Mouse (Mus musculus) midbrain, embryonic 10.5 days (tissue): ENCODE data around the gene Olfr153. TPM values are rescaled to one million over a fixed set of nuclear protein-coding genes. Genes with fewer than 3 reads are reported as not detected.
"Not testable (repeated sequence)": the region's sequence is repeated elsewhere in the genome, so short reads cannot be mapped to it uniquely, and the experiment has no call there.

ENCODE experiments used
- DNase-seq: peaks from one replicate; pipeline ENCODE4 v3.0.0-alpha.2; 2017; ENCODE audit warnings: low spot score
- H3K27ac ChIP-seq: fragments of 300-500 bp; sonication (generic); replicated peaks from 2 replicates; pipeline ENCODE4 v1.5.1; 2016; ENCODE audit warnings: mild to moderate bottlenecking
- H3K27me3 ChIP-seq: fragments of 300-500 bp; sonication (generic); 2 replicates; pipeline ENCODE4 v1.6.1; 2016; ENCODE audit warnings: low read depth, mild to moderate bottlenecking; ENCODE audit not compliant: poor library complexity, severe bottlenecking
- H3K36me3 ChIP-seq: fragments of 300-500 bp; sonication (generic); 2 replicates; pipeline ENCODE4 v1.6.1; 2016; ENCODE audit warnings: mild to moderate bottlenecking, moderate library complexity
- H3K4me1 ChIP-seq: fragments of 300-500 bp; sonication (generic); 2 replicates; pipeline ENCODE4 v1.6.1; 2016
- H3K4me3 ChIP-seq: fragments of 300-500 bp; sonication (generic); 2 replicates; pipeline ENCODE4 v1.5.1; 2016; ENCODE audit warnings: mild to moderate bottlenecking, moderate library complexity
- H3K9me3 ChIP-seq: fragments of 300-500 bp; sonication (generic); replicated peaks from 2 replicates; pipeline ENCODE4 v1.6.1; 2016; ENCODE audit warnings: mild to moderate bottlenecking
- WGBS: fragments of 180-500 bp; shearing (Covaris S2); methylation state at CpG from one replicate; pipeline ENCODE4 v1.1.7; 2016; 5-methylcytosine and 5-hydroxymethylcytosine counted together
- polyA plus RNA-seq: library from polyadenylated mRNA; unstranded; fragments of >200 nt; fragmentation: Nextera tagmentation; extraction: Ambion mirVana; gene quantifications from 2 replicates; pipeline ENCODE4 v1.2.1, GENCODE M21; 2016

The Olfr153 gene
- not detected in 2 replicates for polyA plus RNA-seq

DNA sequence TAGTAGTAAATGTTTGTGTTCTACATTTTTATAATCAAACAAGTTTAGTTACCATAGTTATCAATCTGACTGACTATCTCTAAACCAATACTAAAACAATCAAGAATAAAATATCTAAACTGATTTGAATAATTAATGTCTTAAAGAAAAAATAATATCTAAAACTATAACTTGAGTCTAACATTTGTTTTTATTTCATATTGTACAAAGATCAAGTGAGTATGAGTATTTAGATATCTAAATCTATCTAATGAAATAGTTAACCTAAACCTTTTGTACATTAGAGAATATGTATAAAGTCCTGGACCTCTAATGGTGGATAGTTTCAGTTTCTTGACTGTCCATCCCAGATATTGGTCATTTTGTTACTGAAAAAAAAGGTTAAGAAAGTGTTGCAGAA lies at the start of gene Olfr153:
Olfr153 (plus strand) TSS at position 301 of the 400 bp plus-strand sequence.
- Histone ChIP-seq H3K4me1 (no peaks in the 10 kb centered on the region), H3K27ac (no peak within 1 kb of the TSS), H3K36me3 (no peaks in the 10 kb centered on the region), H3K27me3 (no peaks in the 10 kb centered on the region), H3K4me3 (no peak within 1 kb of the TSS), H3K9me3 (no peaks in the 10 kb centered on the region)
- no peak for DNase-seq

DNA sequence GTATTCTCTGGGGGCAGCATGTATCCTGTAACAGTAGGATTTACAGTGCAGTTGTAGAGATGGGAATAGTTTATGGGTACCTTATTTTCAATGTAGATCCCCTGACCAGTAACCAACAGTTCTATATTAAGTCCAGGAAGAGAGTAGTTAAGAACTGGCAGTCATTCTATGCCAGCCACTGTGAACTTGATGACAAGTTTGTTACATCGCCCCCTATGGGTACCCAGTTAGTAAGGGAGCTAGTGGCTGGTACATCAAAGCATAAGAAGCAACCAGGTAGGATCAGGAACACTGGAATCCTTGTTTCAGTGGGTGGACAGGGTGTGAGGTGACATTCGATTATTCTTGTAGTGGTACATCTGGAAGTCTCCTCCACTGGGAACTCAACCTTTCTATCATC lies 49.3 kb upstream of the Olfr153 start:
- Histone ChIP-seq H3K27me3 (no peaks in the 10 kb centered on the region), H3K36me3 (no peaks in the 10 kb centered on the region), H3K27ac (no peak overlapping the region), H3K9me3 (no peaks in the 10 kb centered on the region), H3K4me3 (no peak overlapping the region), H3K4me1 (no peaks in the 10 kb centered on the region)
- no peak for DNase-seq
- 87% methylated on average over 2 of the region's 2 CpGs for WGBS

DNA sequence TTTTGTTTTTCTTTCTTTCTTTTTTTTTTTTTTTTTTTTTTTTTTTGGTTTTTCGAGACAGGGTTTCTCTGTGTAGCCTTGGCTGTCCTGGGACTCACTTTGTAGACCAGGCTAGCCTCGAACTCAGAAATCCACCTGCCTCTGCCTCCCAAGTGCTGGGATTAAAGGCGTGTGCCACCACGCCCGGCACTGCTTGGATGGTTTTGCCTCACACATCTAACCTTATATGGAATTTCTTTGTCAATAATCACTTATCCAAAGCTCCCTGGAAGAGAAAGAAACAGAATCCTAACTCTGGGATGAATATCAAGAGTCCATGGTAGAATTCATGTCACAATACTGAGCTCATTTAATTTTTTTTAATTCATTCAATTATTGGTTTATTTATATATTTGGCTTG lies 34.6 kb upstream of the Olfr153 start, which contains the start of gene Pramel7:
Pramel7 (minus strand) TSS at position 101 of the 400 bp plus-strand sequence.
- not testable (repeated sequence) for H3K27me3 ChIP-seq, DNase-seq, H3K4me3 ChIP-seq, H3K9me3 ChIP-seq, H3K27ac ChIP-seq, H3K36me3 ChIP-seq, H3K4me1 ChIP-seq
- WGBS = 88% methylated on average over 4 of the region's 5 CpGs

DNA sequence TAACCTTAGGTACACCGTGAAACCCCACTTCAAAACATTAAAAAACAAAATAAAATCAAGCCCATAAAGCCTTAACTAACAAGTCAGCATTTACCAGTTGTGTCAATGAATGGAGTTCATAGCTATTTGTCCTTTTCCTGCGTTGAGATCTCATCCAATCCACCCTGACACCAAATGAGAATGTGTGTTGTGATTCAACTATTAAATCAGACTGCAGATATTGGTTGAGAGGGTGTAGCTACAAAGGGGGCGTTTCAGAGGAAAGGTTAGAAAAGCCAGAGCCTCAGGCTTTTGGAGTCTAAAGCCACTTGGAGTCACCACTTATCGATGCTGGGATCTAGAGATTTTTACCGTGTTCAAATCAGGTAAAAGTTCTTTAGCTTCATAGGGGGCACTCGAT lies 25.3 kb upstream of the Olfr153 start, which contains the start of gene Pramel6:
Pramel6 (plus strand) TSS at position 301 of the 400 bp plus-strand sequence.
- H3K4me1 ChIP-seq = no peaks in the 10 kb centered on the region
- no peaks in the 10 kb centered on the region for H3K9me3 ChIP-seq
- DNase-seq = no peak
- WGBS = 90% methylated on average over 6 of the region's 6 CpGs
- H3K27me3 ChIP-seq = no peaks in the 10 kb centered on the region
- H3K36me3 ChIP-seq = no peaks in the 10 kb centered on the region
- H3K4me3 ChIP-seq = no peak within 1 kb of the TSS
- no peak within 1 kb of the TSS for H3K27ac ChIP-seq

DNA sequence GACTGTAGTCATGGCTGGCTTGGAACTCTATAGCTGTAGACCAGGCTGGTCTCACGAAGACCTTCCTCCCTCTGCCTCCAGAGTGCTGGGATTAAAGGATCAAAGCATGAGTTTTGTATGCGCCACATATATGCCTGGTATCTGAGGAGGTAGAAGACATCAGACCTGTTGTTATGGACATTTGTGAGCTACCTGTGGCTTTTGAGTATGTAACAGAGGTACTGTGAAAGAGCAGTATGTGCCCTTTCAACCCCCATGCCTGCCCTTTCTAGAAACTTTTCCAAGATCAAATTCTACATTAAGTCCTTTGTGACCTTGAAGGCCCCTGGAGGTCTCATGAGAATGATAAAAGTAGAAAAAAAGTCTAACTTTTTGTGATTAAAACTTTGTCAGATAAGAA lies 16.6 kb upstream of the Olfr153 start:
- no peaks in the 10 kb centered on the region for H3K27me3 ChIP-seq
- 90% methylated on average over 2 of the region's 2 CpGs for WGBS
- H3K4me3 ChIP-seq = no peak overlapping the region
- no peaks in the 10 kb centered on the region for H3K36me3 ChIP-seq
- no peak for DNase-seq
- H3K4me1 ChIP-seq = no peaks in the 10 kb centered on the region
- no peak overlapping the region for H3K27ac ChIP-seq
- H3K9me3 ChIP-seq = 0 out of 2 replicates have a peak, but pooled peaks cover 4% of the 10 kb centered on the region

DNA sequence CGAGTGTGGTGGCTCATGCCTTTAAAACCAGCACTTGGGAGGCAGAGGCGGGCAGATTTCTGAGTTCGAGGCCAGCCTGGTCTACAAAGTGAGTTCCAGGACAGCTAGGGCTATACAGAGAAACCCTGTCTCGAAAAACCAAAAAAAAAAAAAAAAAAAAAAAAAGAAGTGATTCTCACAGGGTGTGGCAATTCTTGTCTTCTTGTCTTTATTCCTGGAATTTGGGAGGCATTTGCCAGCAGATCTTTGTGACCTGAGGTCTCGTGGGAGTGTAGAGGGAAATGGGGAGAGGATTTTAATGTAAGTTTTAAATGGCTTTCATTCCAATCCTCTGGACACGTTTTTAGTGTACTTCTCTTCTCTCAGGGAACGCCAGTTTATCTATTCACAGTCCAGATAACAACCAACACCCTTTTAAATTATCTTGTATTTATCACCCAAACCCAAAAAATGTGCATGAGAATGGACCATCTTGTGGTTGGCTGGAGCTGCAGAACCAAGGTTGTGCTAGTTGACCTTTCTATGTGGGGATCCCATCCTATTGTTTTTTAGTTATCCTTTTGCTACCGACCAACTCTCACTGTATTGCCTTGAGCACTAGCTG lies 16.0 kb upstream of the Olfr153 start:
- no peak overlapping the region for H3K27ac ChIP-seq
- no peaks in the 10 kb centered on the region for H3K27me3 ChIP-seq
- DNase-seq = no peak
- H3K4me3 ChIP-seq = no peak overlapping the region
- H3K9me3 ChIP-seq = 0 out of 2 replicates have a peak, but pooled peaks cover 4% of the 10 kb centered on the region
- no peaks in the 10 kb centered on the region for H3K4me1 ChIP-seq
- 79% methylated on average over 8 of the region's 8 CpGs for WGBS
- H3K36me3 ChIP-seq = no peaks in the 10 kb centered on the region

DNA sequence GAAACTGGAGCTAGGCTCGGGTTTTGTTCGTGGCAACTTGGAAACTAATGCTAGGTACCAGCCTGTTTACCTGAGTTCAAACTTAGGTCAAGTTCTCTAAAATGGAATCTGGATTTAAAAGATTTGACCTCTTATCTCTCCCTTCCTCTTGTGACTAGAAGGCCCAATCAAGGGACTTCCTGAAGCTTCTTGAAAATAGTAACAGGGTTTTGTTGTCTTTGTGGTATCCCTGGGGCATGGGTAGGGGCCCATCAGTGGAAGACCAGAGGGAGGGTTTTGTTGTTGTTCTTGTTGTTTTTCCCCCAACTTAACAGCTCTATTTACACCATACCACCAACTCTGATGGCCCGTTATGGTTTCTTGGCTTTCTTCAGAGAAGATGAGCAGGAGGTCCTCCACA lies 15.0 kb upstream of the Olfr153 start:
- no peak overlapping the region for H3K27ac ChIP-seq
- WGBS = 94% methylated on average over 3 of the region's 3 CpGs
- H3K27me3 ChIP-seq = no peaks in the 10 kb centered on the region
- no peak overlapping the region for H3K4me3 ChIP-seq
- DNase-seq = no peak
- H3K9me3 ChIP-seq = 0 out of 2 replicates have a peak, but pooled peaks cover 4% of the 10 kb centered on the region
- no peaks in the 10 kb centered on the region for H3K4me1 ChIP-seq
- H3K36me3 ChIP-seq = no peaks in the 10 kb centered on the region

DNA sequence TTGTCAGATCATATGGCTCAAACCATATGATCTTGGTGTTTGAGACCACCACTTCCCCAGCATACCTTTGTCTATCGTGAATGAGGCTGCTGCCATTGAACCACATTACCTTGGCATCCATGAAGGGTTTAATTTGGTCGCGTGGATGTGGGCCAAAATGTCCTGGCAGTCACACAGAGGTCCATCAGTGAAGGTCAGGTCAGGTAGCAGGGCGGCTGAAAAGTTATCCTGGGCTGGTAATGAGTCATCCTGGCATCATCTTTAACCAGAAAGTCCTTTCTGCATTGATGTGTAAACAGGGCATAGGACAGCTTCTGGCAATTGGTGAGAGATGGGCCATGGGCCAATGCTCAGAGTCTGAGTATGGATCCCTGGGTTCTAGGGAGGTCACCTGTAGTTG lies 10.9 kb upstream of the Olfr153 start:
- no peaks in the 10 kb centered on the region for H3K36me3 ChIP-seq
- no peaks in the 10 kb centered on the region for H3K4me1 ChIP-seq
- DNase-seq = no peak
- no peak overlapping the region for H3K4me3 ChIP-seq
- 0 out of 2 replicates have a peak, but pooled peaks cover 4% of the 10 kb centered on the region for H3K9me3 ChIP-seq
- no peak overlapping the region for H3K27ac ChIP-seq
- no peaks in the 10 kb centered on the region for H3K27me3 ChIP-seq
- 90% methylated on average over 4 of the region's 4 CpGs for WGBS

DNA sequence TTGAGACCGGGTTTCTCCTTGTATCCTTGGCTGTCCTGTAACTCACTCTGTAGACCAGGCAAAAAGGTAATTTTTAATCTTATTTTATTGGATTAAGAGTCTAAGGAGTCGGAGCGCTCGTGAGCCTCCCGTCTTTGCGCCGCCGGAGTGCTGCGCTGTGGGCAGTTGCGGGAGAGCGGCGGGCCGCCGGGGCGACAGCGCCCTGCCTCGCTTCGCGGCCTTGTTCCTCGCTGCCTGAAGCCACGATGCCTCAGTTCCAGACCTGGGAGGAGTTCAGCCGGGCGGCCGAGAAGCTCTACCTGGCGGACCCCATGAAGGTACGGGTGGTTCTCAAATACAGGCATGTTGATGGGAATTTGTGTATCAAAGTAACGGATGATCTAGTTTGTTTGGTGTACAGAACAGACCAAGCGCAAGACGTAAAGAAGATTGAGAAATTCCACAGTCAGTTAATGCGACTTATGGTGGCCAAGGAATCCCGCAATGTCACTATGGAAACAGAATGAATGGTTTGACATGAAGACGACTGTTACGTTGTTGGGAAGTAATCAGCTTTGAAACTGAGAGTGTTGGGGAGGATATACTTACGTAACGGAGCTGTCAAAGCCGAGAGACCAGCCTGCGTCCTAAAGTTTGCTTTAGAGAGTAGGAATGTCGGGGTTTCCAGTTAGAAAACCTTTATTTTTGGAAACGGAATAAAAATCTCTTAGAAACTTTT lies 5.5 kb upstream of the Olfr153 start:
- DNase-seq = peak; percentile 34
- H3K36me3 ChIP-seq, H3K4me1 ChIP-seq, H3K9me3 ChIP-seq, H3K27ac ChIP-seq, H3K27me3 ChIP-seq: not testable (repeated sequence)
- WGBS = 28% methylated on average over 38 of the region's 39 CpGs
- peak overlapping the region; percentile 40 for H3K4me3 ChIP-seq

DNA sequence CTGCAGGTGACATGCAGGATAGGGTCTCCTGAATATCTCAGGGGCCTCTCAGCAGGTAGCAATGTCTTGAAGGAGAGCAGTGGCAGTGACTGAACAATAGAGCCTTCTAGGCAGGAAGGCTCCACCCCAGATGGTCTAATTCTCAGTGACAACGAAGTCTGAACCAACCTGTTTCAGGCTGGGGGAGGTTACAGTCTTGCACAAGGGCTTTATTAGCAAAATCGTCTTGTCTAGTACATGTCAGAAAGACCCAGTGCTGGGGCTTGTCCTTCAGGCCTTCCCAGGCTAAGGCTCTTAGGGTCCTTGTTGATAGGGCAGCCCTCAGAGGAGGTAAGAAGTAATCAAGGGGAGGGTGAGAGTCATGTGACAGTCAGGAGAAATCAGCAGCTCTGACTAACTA lies 3.2 kb downstream of the Olfr153 start:
- Histone ChIP-seq H3K9me3 (no peaks in the 10 kb centered on the region), H3K4me3 (no peak overlapping the region), H3K27ac (no peak overlapping the region), H3K36me3 (no peaks in the 10 kb centered on the region), H3K4me1 (no peaks in the 10 kb centered on the region), H3K27me3 (no peaks in the 10 kb centered on the region)
- 63% methylated on average over 2 of the region's 2 CpGs for WGBS
- no peak for DNase-seq

DNA sequence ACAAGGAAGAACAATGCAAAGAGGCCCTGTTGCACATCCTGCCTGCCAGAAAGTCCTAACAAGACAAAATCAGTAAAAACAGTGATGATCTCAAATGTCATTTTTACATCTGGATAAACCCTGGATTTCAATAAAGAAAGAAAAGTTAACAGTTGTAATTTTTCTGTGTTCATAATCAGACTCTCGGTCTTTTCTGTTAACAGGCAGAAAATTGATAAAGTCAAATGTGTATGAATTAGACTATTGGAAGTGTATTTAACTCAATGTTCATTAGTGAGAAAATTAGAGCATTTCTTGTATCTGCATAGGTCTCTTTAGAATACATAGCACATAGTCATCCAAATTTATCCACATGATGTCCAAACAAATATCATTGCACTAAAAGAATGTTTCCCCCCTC lies 13.8 kb downstream of the Olfr153 start, which contains the start of gene Olfr1128:
Olfr1128 (minus strand) TSS at position 101 of the 400 bp plus-strand sequence.
- 89% methylated on average over 1 of the region's 1 CpGs for WGBS
- Histone ChIP-seq H3K4me3 (no peak within 1 kb of the TSS), H3K4me1 (no peaks in the 10 kb centered on the region), H3K27ac (no peak within 1 kb of the TSS), H3K9me3 (no peaks in the 10 kb centered on the region), H3K27me3 (no peaks in the 10 kb centered on the region), H3K36me3 (no peaks in the 10 kb centered on the region)
- DNase-seq = no peak

DNA sequence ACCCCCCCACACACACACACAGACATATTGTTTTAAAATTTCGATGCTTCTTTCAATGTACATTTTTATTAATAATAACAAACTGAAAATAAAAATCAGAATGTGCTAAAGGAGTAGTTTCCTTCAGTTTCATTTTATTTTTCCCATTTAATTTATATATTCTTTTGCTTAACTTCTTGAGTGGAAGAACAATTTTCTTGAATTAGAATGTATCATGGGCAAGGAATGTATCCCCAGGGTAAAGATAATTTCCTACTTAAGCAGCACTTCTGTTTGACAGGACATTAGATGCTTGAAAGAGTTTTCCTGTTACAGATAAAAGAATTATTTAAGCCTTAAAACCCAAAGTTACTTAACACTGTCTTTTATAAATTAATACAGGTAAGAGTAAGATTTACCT lies 42.0 kb downstream of the Olfr153 start, which contains the start of gene Olfr1129:
Olfr1129 (plus strand) TSS at position 301 of the 400 bp plus-strand sequence.
- not testable (repeated sequence) for H3K9me3 ChIP-seq, H3K27me3 ChIP-seq, H3K4me1 ChIP-seq, DNase-seq, H3K36me3 ChIP-seq, H3K4me3 ChIP-seq, H3K27ac ChIP-seq
- WGBS = 81% methylated on average over 1 of the region's 1 CpGs
